Mouse (Mus musculus) adrenal gland, postnatal 4 days (tissue): ENCODE measurements around the gene BC055324. TPM values are rescaled to one million over a fixed set of nuclear protein-coding genes. Genes with fewer than 3 reads are reported as not detected.

Source experiments
- total RNA-seq, 2 experiments: library from RNA; stranded (reverse); gene quantifications; 2 replicates each; pipeline ENCODE4 v1.2.3; 2021

Gene BC055324
- total RNA-seq, 2 experiments from 2014 or later: 7.0 to 7.8 TPM

Other genes starting within 250 kb of the BC055324 start
- gene Kifap3, start 215.2 kb downstream of the BC055324 start, total RNA-seq: 10 to 100 TPM; 25.0 to 27.2 TPM
- 10 to 100 TPM; 29.1 to 30.2 TPM for gene Scyl3, start 65.7 kb downstream of the BC055324 start, total RNA-seq
- 1 to 10 TPM; 5.9 to 6.6 TPM for gene Mettl18, start 93 bp upstream of the BC055324 start, total RNA-seq
- gene Sele, start 53.4 kb upstream of the BC055324 start, total RNA-seq: 1 to 10 TPM in 1 of 2 experiments, under 1 TPM in 1; 0.87 to 1.5 TPM
- 1 to 10 TPM; 1.1 to 1.7 TPM for gene Sell, start 67.2 kb upstream of the BC055324 start, total RNA-seq
- 1 to 10 TPM; 1.2 to 2.5 TPM for gene Selp, start 120.5 kb upstream of the BC055324 start, total RNA-seq
- 10 to 100 TPM in 1 of 2 experiments, 1 to 10 TPM in 1; 3.4 to 22.7 TPM for gene F5, start 157.0 kb upstream of the BC055324 start, total RNA-seq